Mouse (Mus musculus): ENCODE measurements at regions not wholly inside any gene's neighbourhood (a gene's known extent, or its start where the extent isn't known, plus 50 kb on each side); places are given as distances from the start of the nearest gene placed in this dataset.

- H3K27me3 ChIP-seq, result no peaks in the 10 kb centered on the region
- no peak overlapping the region for H3K4me3 ChIP-seq
- H3K9ac ChIP-seq, result no peak overlapping the region
- H3K4me1 ChIP-seq (replicated peaks), result no peaks in the 10 kb centered on the region
- ATAC-seq (ENCODE audit: low FRiP score), result no peak
- no peaks in the 10 kb centered on the region for H3K9me3 ChIP-seq
- H3K4me2 ChIP-seq, result no peak overlapping the region
- 80% methylated on average over 1 of the region's 1 CpGs for WGBS
- no peak overlapping the region for H3K27ac ChIP-seq
- H3K36me3 ChIP-seq, result no peaks in the 10 kb centered on the region
Observed at GRCm38 (mm10) chr8:6227901-6228300, 1122.8 kb upstream of the Slc10a2 start.

DNA sequence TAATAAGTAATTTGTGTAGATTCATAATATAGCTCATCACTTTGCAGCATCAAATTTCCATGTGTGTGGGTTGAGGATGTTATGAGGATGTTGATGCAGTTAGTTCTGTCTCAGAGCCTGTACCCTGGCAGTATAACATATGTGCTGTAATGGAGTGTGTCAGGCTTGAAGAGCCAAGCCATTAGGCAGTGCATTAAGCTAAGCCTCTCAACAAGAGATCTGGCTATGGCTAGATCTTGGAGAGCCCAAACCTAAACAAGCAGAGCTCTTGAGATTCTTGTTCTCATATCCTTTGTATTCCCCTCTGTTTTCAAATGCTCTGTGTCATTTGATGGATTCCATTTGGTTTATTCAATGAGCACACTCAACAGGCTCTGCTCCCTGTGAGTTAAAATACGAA is 1120.0 kb upstream of the Slc10a2 start:
- Histone ChIP-seq H3K9me3 (no peaks in the 10 kb centered on the region), H3K4me3 (no peak overlapping the region)

GRCm38 (mm10) chr8:6207617-6208349 is 1102.6 kb upstream of the Slc10a2 start:
- Histone ChIP-seq H3K9me3 (no peaks in the 10 kb centered on the region), H3K27ac (peak overlapping the region; percentile 72), H3K4me2 (no peak overlapping the region), H3K36me3 (no peaks in the 10 kb centered on the region), H3K4me1 (replicated peaks) (peaks cover 10% of the 10 kb centered on the region), H3K4me3 (no peak overlapping the region), H3K27me3 (no peaks in the 10 kb centered on the region), H3K9ac (no peak overlapping the region)
- WGBS, result 15% methylated on average over 2 of the region's 2 CpGs
- ATAC-seq (ENCODE audit: low FRiP score), result peak; percentile 89

More for the DNA sequence above, 1120.0 kb upstream of the Slc10a2 start:
- H3K4me1 ChIP-seq (replicated peaks), result no peaks in the 10 kb centered on the region
- no peak overlapping the region for H3K9ac ChIP-seq
- no peak for ATAC-seq (ENCODE audit: low FRiP score)
- no peaks in the 10 kb centered on the region for H3K36me3 ChIP-seq
- H3K4me2 ChIP-seq, result no peak overlapping the region
- 77% methylated on average over 1 of the region's 1 CpGs for WGBS
- H3K27me3 ChIP-seq, result no peaks in the 10 kb centered on the region
- H3K27ac ChIP-seq, result no peak overlapping the region

- 35% methylated on average over 3 of the region's 3 CpGs for WGBS
- Histone ChIP-seq H3K27ac (no peak overlapping the region), H3K36me3 (no peaks in the 10 kb centered on the region), H3K4me1 (replicated peaks) (peaks cover 10% of the 10 kb centered on the region), H3K9me3 (no peaks in the 10 kb centered on the region), H3K4me3 (no peak overlapping the region), H3K4me2 (no peak overlapping the region), H3K9ac (no peak overlapping the region), H3K27me3 (no peaks in the 10 kb centered on the region)
- peak; percentile 65 for ATAC-seq (ENCODE audit: low FRiP score)
Observed at GRCm38 (mm10) chr8:6204051-6204745, 1099.0 kb upstream of the Slc10a2 start.

GRCm38 (mm10) chr8:6191431-6191830 is 1086.3 kb upstream of the Slc10a2 start:
- WGBS, result 91% methylated on average over 2 of the region's 2 CpGs
- no peak for ATAC-seq (ENCODE audit: low FRiP score)
- Histone ChIP-seq H3K9ac (no peak overlapping the region), H3K9me3 (no peaks in the 10 kb centered on the region), H3K36me3 (no peaks in the 10 kb centered on the region), H3K4me2 (no peak overlapping the region), H3K27me3 (no peaks in the 10 kb centered on the region), H3K27ac (no peak overlapping the region), H3K4me1 (replicated peaks) (no peaks in the 10 kb centered on the region), H3K4me3 (no peak overlapping the region)

DNA sequence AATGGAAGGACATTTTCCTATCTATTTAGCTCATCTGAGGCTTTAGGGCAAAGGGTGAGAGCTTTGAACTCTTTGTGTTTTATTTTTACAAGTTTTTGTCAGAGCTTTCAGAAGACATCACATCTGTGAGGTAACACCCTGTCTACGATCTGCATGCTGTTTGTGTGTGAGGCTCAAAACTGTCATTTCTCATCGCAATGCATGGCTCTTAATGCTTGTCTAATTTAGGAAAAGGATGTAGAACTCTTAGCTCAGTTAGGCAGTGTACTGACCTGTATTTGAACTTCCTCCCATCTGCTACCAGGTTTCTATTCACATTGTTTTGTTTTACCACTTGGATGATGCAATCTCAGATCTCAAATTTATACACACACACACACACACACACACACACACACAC is 1083.3 kb upstream of the Slc10a2 start:
- H3K4me3 ChIP-seq, result no peak overlapping the region
- no peak overlapping the region for H3K9ac ChIP-seq
- no peak for ATAC-seq (ENCODE audit: low FRiP score)
- H3K36me3 ChIP-seq, result no peaks in the 10 kb centered on the region
- no peak overlapping the region for H3K27ac ChIP-seq
- no peaks in the 10 kb centered on the region for H3K9me3 ChIP-seq
- 82% methylated on average over 2 of the region's 2 CpGs for WGBS
- H3K4me2 ChIP-seq, result no peak overlapping the region
- H3K27me3 ChIP-seq, result no peaks in the 10 kb centered on the region
- H3K4me1 ChIP-seq (replicated peaks), result no peaks in the 10 kb centered on the region

DNA sequence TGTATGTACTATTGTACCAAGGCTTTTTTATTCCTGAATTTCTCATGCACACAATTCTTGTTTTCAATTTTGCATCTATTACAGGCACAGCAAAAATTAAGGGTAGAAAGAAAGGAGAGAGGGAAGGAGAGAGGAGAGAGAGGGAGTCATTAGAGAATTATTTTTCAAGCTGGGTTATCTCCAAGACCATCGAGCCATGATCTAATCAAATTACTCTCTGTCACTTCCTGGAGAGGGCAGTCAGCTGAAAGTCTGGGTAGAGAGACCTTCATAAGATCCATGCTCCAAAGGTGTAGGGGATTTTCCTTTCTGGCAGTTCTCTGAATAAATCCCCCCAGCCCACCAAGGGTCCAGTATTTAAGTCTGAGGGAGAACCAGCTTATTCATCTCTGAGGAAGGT is 1081.4 kb upstream of the Slc10a2 start:
- H3K27me3 ChIP-seq, result no peaks in the 10 kb centered on the region
- H3K9me3 ChIP-seq, result no peaks in the 10 kb centered on the region
- H3K4me2 ChIP-seq, result no peak overlapping the region
- WGBS, result 49% methylated on average over 1 of the region's 1 CpGs
- no peaks in the 10 kb centered on the region for H3K4me1 ChIP-seq (replicated peaks)
- no peaks in the 10 kb centered on the region for H3K36me3 ChIP-seq
- H3K9ac ChIP-seq, result no peak overlapping the region
- no peak overlapping the region for H3K4me3 ChIP-seq
- H3K27ac ChIP-seq, result no peak overlapping the region
- no peak for ATAC-seq (ENCODE audit: low FRiP score)

GRCm38 (mm10) chr8:6179602-6180001 is 1074.5 kb upstream of the Slc10a2 start:
- Histone ChIP-seq H3K27me3 (no peaks in the 10 kb centered on the region), H3K27ac (no peak overlapping the region), H3K4me1 (replicated peaks) (no peaks in the 10 kb centered on the region), H3K4me2 (no peak overlapping the region), H3K9ac (no peak overlapping the region), H3K4me3 (no peak overlapping the region), H3K9me3 (no peaks in the 10 kb centered on the region), H3K36me3 (no peaks in the 10 kb centered on the region)
- ATAC-seq (ENCODE audit: low FRiP score), result no peak
- 68% methylated on average over 3 of the region's 3 CpGs for WGBS

GRCm38 (mm10) chr8:6166433-6166832 is 1061.3 kb upstream of the Slc10a2 start:
- ATAC-seq (ENCODE audit: low FRiP score), result no peak
- Histone ChIP-seq H3K4me1 (replicated peaks) (no peaks in the 10 kb centered on the region), H3K4me2 (no peak overlapping the region), H3K36me3 (no peaks in the 10 kb centered on the region), H3K9ac (no peak overlapping the region), H3K9me3 (no peaks in the 10 kb centered on the region), H3K27me3 (no peaks in the 10 kb centered on the region), H3K27ac (no peak overlapping the region), H3K4me3 (no peak overlapping the region)

DNA sequence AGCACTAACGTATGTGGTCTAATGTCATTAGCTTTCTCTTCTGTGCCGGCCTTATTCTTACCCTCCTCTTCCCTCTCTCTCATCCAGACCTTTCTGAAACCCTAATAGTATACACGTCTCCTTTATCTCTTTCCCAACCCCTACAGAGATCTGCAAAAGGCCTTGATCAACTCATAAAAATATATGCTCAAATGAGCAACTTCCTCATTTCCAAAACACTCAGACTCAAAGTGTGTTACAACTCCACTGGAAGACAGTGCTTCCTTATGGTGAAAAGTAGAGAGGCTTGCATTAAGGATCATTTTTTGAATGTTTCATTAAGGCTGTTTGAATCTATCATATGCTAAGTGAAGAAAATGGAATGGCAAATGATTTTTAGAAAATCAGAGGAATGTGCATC is 1060.1 kb upstream of the Slc10a2 start:
- Histone ChIP-seq H3K9me3 (no peaks in the 10 kb centered on the region), H3K9ac (no peak overlapping the region), H3K27me3 (no peaks in the 10 kb centered on the region), H3K4me3 (no peak overlapping the region), H3K4me2 (no peak overlapping the region), H3K27ac (no peak overlapping the region), H3K4me1 (replicated peaks) (no peaks in the 10 kb centered on the region), H3K36me3 (no peaks in the 10 kb centered on the region)
- 74% methylated on average over 3 of the region's 3 CpGs for WGBS
- no peak for ATAC-seq (ENCODE audit: low FRiP score)

- ATAC-seq (ENCODE audit: low FRiP score), result no peak
- WGBS, result 90% methylated on average over 1 of the region's 1 CpGs
- no peaks in the 10 kb centered on the region for H3K4me1 ChIP-seq (replicated peaks)
- H3K27me3 ChIP-seq, result no peaks in the 10 kb centered on the region
- no peak overlapping the region for H3K4me2 ChIP-seq
- no peak overlapping the region for H3K9ac ChIP-seq
- no peak overlapping the region for H3K4me3 ChIP-seq
- no peak overlapping the region for H3K27ac ChIP-seq
- no peaks in the 10 kb centered on the region for H3K9me3 ChIP-seq
- no peaks in the 10 kb centered on the region for H3K36me3 ChIP-seq
Observed at GRCm38 (mm10) chr8:6164758-6165157, 1059.6 kb upstream of the Slc10a2 start.

DNA sequence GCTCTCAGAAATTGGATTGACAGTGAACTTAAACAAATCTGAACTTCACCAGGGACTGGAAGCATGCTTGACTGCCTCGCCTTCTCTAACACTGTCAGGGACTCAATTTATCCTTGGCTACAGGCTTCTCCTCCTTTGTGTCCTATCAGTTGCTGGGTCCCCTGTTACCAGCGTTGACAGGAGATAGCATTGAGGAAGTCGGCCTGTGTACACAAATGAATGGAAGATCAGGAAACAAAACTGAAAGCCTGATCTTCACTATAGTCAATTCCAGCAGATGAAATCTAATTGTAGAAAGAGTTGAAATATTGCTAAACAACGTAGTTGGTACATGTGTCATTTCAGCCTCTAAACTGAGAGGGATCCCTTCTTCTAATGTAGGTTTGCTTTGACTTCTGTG is 1039.4 kb upstream of the Slc10a2 start:
- 75% methylated on average over 4 of the region's 4 CpGs for WGBS
- H3K9me3 ChIP-seq, result no peaks in the 10 kb centered on the region
- no peaks in the 10 kb centered on the region for H3K27me3 ChIP-seq
- H3K4me1 ChIP-seq (replicated peaks), result no peaks in the 10 kb centered on the region
- no peak for ATAC-seq (ENCODE audit: low FRiP score)
- H3K27ac ChIP-seq, result no peak overlapping the region
- H3K4me2 ChIP-seq, result no peak overlapping the region
- no peak overlapping the region for H3K9ac ChIP-seq
- no peak overlapping the region for H3K4me3 ChIP-seq
- no peaks in the 10 kb centered on the region for H3K36me3 ChIP-seq

GRCm38 (mm10) chr8:6140090-6140489 is 1034.9 kb upstream of the Slc10a2 start:
- WGBS, result 86% methylated on average over 1 of the region's 1 CpGs
- no peak overlapping the region for H3K4me3 ChIP-seq
- no peaks in the 10 kb centered on the region for H3K27me3 ChIP-seq
- no peak overlapping the region for H3K27ac ChIP-seq
- no peaks in the 10 kb centered on the region for H3K9me3 ChIP-seq
- H3K36me3 ChIP-seq, result no peaks in the 10 kb centered on the region
- H3K4me2 ChIP-seq, result no peak overlapping the region
- H3K4me1 ChIP-seq (replicated peaks), result no peaks in the 10 kb centered on the region
- no peak overlapping the region for H3K9ac ChIP-seq
- ATAC-seq (ENCODE audit: low FRiP score), result no peak

Data from hindbrain, embryonic 13.5 days (tissue).